Mouse (Mus musculus) limb, embryonic 15.5 days (tissue): ENCODE data around the gene Anks6. TPM values are rescaled to one million over a fixed set of nuclear protein-coding genes. Genes with fewer than 3 reads are reported as not detected.
"Not testable (repeated sequence)": the region's sequence is repeated elsewhere in the genome, so short reads cannot be mapped to it uniquely, and the experiment has no call there.

ENCODE experiments used
- ATAC-seq: fragments of 200-750 bp; cut with Nextera tagmentation; 2 replicates; pipeline ENCODE4 v1.8.0; 2017; ENCODE audit warnings: low read depth, moderate TSS enrichment; ENCODE audit not compliant: insufficient number of reproducible peaks, low FRiP score, low TSS enrichment
- H3K27ac ChIP-seq: fragments of 300-500 bp; sonication (generic); 2 replicates; pipeline ENCODE4 v1.5.1; 2015; ENCODE audit warnings: moderate library complexity, mild to moderate bottlenecking, inconsistent platforms
- H3K27me3 ChIP-seq: fragments of 300-500 bp; sonication (generic); 2 replicates; pipeline ENCODE4 v1.6.1; 2015; ENCODE audit warnings: inconsistent platforms
- H3K36me3 ChIP-seq: fragments of 300-500 bp; sonication (generic); 2 replicates; pipeline ENCODE4 v1.6.1; 2015; ENCODE audit warnings: inconsistent platforms
- H3K4me1 ChIP-seq: fragments of 300-500 bp; sonication (generic); 2 replicates; pipeline ENCODE4 v1.6.1; 2015; ENCODE audit warnings: inconsistent platforms
- H3K4me2 ChIP-seq: fragments of 300-500 bp; sonication (generic); 2 replicates; pipeline ENCODE4 v1.6.1; 2015; ENCODE audit warnings: mild to moderate bottlenecking, inconsistent platforms
- H3K4me3 ChIP-seq: fragments of 300-500 bp; sonication (generic); 2 replicates; pipeline ENCODE4 v1.5.1; 2015; ENCODE audit warnings: mild to moderate bottlenecking, inconsistent platforms
- H3K9ac ChIP-seq: fragments of 300-500 bp; sonication (generic); 2 replicates; pipeline ENCODE4 v1.6.1; 2015; ENCODE audit warnings: inconsistent platforms
- H3K9me3 ChIP-seq: fragments of 300-500 bp; sonication (generic); 2 replicates; pipeline ENCODE4 v1.6.1; 2016; ENCODE audit warnings: inconsistent platforms
- WGBS: fragments of 180-500 bp; shearing (Covaris S2); methylation state at CpG from one replicate; pipeline ENCODE4 v1.1.7; 2015; 5-methylcytosine and 5-hydroxymethylcytosine counted together
- polyA plus RNA-seq: library from polyadenylated mRNA; unstranded; fragments of >200 nt; fragmentation: Nextera tagmentation; extraction: Ambion mirVana; gene quantifications from 2 replicates; pipeline ENCODE4 v1.2.1, GENCODE M21; 2015

Anks6 gene
- polyA plus RNA-seq, 1 experiment from 2014 or later = 4.1 TPM

GRCm38 (mm10) chr4:47060900-47061299 lies 3.7 kb upstream of the Anks6 start:
- no peak overlapping the region for H3K9ac ChIP-seq
- peaks cover 8% of the 10 kb centered on the region for H3K4me1 ChIP-seq
- H3K9me3 ChIP-seq = no peaks in the 10 kb centered on the region
- 20% methylated on average over 1 of the region's 1 CpGs for WGBS
- H3K4me3 ChIP-seq = no peak overlapping the region
- ATAC-seq = no peak
- no peak overlapping the region for H3K27ac ChIP-seq
- no peaks in the 10 kb centered on the region for H3K36me3 ChIP-seq
- H3K4me2 ChIP-seq = no peak overlapping the region
- no peaks in the 10 kb centered on the region for H3K27me3 ChIP-seq

- ATAC-seq = peak; percentile 46; the same call in 1 of the 2 replicates
Observed at GRCm38 (mm10) chr4:47057510-47058325, 491 bp upstream of the Anks6 start.

DNA sequence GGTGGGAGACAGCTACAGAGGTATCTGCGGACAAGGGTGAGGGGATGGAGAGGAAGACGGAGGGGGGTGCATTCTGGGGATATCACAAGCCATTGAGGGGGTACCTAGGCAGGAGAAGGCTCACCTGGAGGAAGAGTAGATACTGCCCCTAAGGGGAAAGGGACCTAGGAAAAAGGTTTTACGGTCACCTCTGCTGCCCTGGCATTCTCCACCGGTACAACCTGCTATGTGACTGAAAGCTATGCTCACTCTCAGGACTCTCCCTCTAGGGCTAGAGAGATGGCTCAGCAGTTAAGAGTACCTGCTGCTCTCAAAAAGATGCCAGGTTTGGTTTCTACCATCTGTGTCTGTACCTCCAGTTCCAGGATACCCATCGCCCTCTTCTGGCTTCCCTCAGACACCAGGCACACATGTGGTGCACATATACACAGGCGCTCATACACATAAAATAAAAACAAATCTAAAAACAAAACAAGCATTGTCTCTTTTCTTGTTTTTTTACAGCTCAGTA lies 1.6 kb downstream of the Anks6 start:
- Histone ChIP-seq H3K36me3 (no peaks in the 10 kb centered on the region), H3K4me3 (no peak overlapping the region), H3K9me3 (no peaks in the 10 kb centered on the region), H3K27ac (no peak overlapping the region), H3K27me3 (peaks cover 8% of the 10 kb centered on the region; the same call in 1 of the 2 replicates), H3K4me1 (peaks cover 21% of the 10 kb centered on the region), H3K9ac (no peak overlapping the region), H3K4me2 (no peak overlapping the region)
- WGBS = 91% methylated on average over 6 of the region's 6 CpGs
- no peak for ATAC-seq

More at GRCm38 (mm10) chr4:47057510-47058325, 491 bp upstream of the Anks6 start:
- WGBS = 33% methylated on average over 25 of the region's 25 CpGs
- Histone ChIP-seq H3K27ac (0 out of 2 replicates have a peak overlapping the region, but pooled peaks have one; percentile 47), H3K4me2 (peak overlapping the region; percentile 73), H3K36me3 (no peaks in the 10 kb centered on the region), H3K9me3 (no peaks in the 10 kb centered on the region), H3K4me1 (peaks cover 8% of the 10 kb centered on the region), H3K4me3 (peak overlapping the region; percentile 78), H3K9ac (peak overlapping the region; percentile 75), H3K27me3 (0 out of 2 replicates have a peak, but pooled peaks cover 4% of the 10 kb centered on the region)

DNA sequence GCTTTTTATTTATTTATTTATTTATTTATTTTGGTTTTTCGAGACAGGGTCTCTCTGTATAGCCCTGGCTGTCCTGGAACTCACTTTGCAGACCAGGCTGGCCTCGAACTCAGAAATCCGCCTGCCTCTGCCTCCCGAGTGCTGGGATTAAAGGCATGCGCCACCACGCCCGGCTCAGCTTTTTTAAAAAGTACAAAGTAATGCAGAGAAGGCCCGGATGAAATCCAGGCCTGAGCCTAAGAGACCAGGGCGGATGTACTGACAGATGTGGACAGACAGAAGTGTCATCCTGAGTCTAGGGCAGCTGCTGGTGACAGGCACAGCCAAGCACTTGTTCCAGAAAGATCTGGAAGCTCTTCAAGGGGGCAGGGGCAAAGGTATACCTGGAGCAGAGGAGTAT lies 2.1 kb downstream of the Anks6 start:
- H3K27me3 ChIP-seq, H3K4me3 ChIP-seq, H3K9ac ChIP-seq, H3K4me2 ChIP-seq, H3K36me3 ChIP-seq, H3K9me3 ChIP-seq, ATAC-seq, H3K27ac ChIP-seq: not testable (repeated sequence)
- 92% methylated on average over 9 of the region's 9 CpGs for WGBS
- peaks cover 25% of the 10 kb centered on the region for H3K4me1 ChIP-seq

- ATAC-seq = no peak
- no peak overlapping the region for H3K27ac ChIP-seq
- 53% methylated on average over 9 of the region's 9 CpGs for WGBS
- H3K27me3 ChIP-seq = peaks cover 8% of the 10 kb centered on the region; the same call in 1 of the 2 replicates
- H3K4me1 ChIP-seq = peaks cover 20% of the 10 kb centered on the region
- no peak overlapping the region for H3K4me3 ChIP-seq
- peaks cover 3% of the 10 kb centered on the region; the same call in 1 of the 2 replicates for H3K36me3 ChIP-seq
- H3K9ac ChIP-seq = no peak overlapping the region
- H3K9me3 ChIP-seq = no peaks in the 10 kb centered on the region
- no peak overlapping the region for H3K4me2 ChIP-seq
Observed at GRCm38 (mm10) chr4:47051905-47052304, 5.3 kb downstream of the Anks6 start.

- Histone ChIP-seq H3K9ac (no peak overlapping the region), H3K27me3 (peaks cover 8% of the 10 kb centered on the region; the same call in 1 of the 2 replicates), H3K27ac (0 out of 2 replicates have a peak overlapping the region, but pooled peaks have one; percentile 11), H3K4me2 (no peak overlapping the region), H3K4me1 (peaks cover 17% of the 10 kb centered on the region), H3K36me3 (peaks cover 6% of the 10 kb centered on the region; the same call in 1 of the 2 replicates), H3K4me3 (no peak overlapping the region), H3K9me3 (no peaks in the 10 kb centered on the region)
- no peak; the same call in none of the 2 replicates for ATAC-seq
- 33% methylated on average over 10 of the region's 10 CpGs for WGBS
Observed at GRCm38 (mm10) chr4:47050642-47051381, 6.4 kb downstream of the Anks6 start.

GRCm38 (mm10) chr4:47050167-47050566 lies 7.1 kb downstream of the Anks6 start:
- 0% methylated on average over 1 of the region's 1 CpGs for WGBS
- no peak overlapping the region for H3K4me3 ChIP-seq

GRCm38 (mm10) chr4:47049216-47049615 lies 8.0 kb downstream of the Anks6 start:
- H3K27me3 ChIP-seq = peaks cover 8% of the 10 kb centered on the region; the same call in 1 of the 2 replicates
- H3K4me2 ChIP-seq = no peak overlapping the region
- H3K4me1 ChIP-seq = peaks cover 17% of the 10 kb centered on the region
- H3K9ac ChIP-seq = no peak overlapping the region
- H3K9me3 ChIP-seq = no peaks in the 10 kb centered on the region
- peaks cover 6% of the 10 kb centered on the region; the same call in 1 of the 2 replicates for H3K36me3 ChIP-seq
- WGBS = 93% methylated on average over 16 of the region's 16 CpGs
- no peak for ATAC-seq
- no peak overlapping the region for H3K27ac ChIP-seq
- H3K4me3 ChIP-seq = no peak overlapping the region

More at GRCm38 (mm10) chr4:47050167-47050566, 7.1 kb downstream of the Anks6 start:
- ATAC-seq = peak; percentile 69
- Histone ChIP-seq H3K4me1 (peaks cover 17% of the 10 kb centered on the region), H3K9ac (no peak overlapping the region), H3K27ac (0 out of 2 replicates have a peak overlapping the region, but pooled peaks have one; percentile 11), H3K4me2 (no peak overlapping the region), H3K36me3 (peaks cover 6% of the 10 kb centered on the region; the same call in 1 of the 2 replicates), H3K9me3 (no peaks in the 10 kb centered on the region), H3K27me3 (peaks cover 8% of the 10 kb centered on the region; the same call in 1 of the 2 replicates)

DNA sequence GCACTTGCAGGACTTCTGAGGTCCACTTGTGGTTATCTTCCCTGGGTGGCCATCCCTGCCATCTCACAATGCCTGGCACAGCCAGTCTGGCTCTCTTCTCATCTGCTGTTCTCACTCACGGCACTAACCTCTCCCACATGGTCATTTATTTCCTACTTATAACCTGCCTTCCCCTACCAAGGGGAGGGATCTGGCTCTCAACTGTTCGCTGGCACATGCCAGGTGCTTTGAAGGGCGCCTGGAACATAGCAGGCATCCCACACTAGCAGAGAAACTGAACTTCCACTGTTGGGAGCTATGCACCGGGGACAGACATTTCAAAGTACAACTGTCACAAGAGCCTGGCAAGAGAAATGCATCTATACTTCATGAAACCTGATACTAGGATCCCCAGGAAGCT lies 9.5 kb downstream of the Anks6 start:
- Histone ChIP-seq H3K4me2 (no peak overlapping the region), H3K36me3 (peaks cover 6% of the 10 kb centered on the region; the same call in 1 of the 2 replicates), H3K9me3 (no peaks in the 10 kb centered on the region), H3K4me3 (no peak overlapping the region), H3K9ac (no peak overlapping the region), H3K4me1 (peaks cover 17% of the 10 kb centered on the region), H3K27ac (no peak overlapping the region), H3K27me3 (peaks cover 5% of the 10 kb centered on the region; the same call in 1 of the 2 replicates)
- WGBS = 64% methylated on average over 4 of the region's 4 CpGs
- ATAC-seq = no peak

DNA sequence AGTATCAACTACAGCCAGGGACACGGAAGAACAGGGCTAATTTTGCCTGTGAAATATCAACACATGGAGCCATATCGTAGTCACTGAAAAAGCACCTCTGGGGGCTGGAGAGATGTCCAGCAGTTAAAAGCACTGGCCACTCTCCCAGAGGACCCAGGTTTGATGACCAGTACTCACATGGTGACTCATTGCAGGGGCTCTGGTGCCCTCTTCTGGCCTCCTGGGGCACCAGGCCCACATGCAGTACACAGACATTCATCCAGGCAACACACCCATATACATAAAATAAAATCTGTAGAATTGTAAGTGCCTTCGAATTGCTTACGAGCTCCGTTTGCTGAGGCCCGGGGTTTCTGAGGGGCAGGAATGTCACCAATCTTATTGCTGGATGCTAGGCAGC lies 10.3 kb downstream of the Anks6 start:
- Histone ChIP-seq H3K9me3 (no peaks in the 10 kb centered on the region), H3K27ac (no peak overlapping the region), H3K4me2 (no peak overlapping the region), H3K4me1 (peaks cover 17% of the 10 kb centered on the region), H3K4me3 (no peak overlapping the region), H3K36me3 (peaks cover 6% of the 10 kb centered on the region; the same call in 1 of the 2 replicates), H3K9ac (no peak overlapping the region), H3K27me3 (peaks cover 3% of the 10 kb centered on the region; the same call in 1 of the 2 replicates)
- ATAC-seq = no peak
- 92% methylated on average over 6 of the region's 6 CpGs for WGBS

DNA sequence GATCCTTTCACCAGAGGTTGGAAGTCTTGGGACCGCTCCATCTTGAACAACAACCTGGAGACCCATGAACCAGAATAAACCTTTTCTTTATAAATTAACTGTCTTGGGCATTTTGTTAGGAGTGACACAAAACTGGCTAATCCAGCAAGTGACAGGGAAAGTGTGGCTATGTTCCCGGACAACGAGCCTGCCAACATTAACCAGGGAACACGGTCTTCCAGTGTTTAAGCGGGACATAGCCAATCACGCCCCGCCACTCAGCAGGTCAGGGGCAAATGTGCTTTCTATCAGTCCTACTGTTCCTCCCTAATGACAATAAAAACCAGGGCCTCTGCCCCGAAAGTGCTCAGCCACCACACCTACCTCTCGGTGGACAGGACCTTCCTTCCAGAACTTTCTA lies 13.4 kb downstream of the Anks6 start:
- no peaks in the 10 kb centered on the region for H3K27me3 ChIP-seq
- WGBS = 86% methylated on average over 9 of the region's 9 CpGs
- H3K36me3 ChIP-seq = peaks cover 23% of the 10 kb centered on the region
- H3K9me3 ChIP-seq = no peaks in the 10 kb centered on the region
- no peak overlapping the region for H3K9ac ChIP-seq
- ATAC-seq = no peak
- H3K4me2 ChIP-seq = no peak overlapping the region
- H3K27ac ChIP-seq = no peak overlapping the region
- H3K4me3 ChIP-seq = no peak overlapping the region
- H3K4me1 ChIP-seq = no peaks in the 10 kb centered on the region
